Mouse (Mus musculus) activated CD4-positive, CD25-positive, alpha-beta regulatory T cell, adult 4 months (primary cell): ENCODE measurements at regions not wholly inside any gene's neighbourhood (a gene's known extent, or its start where the extent isn't known, plus 50 kb on each side); places are given as distances from the start of the nearest gene placed in this dataset.

Source experiments
- ATAC-seq: one replicate; pipeline ENCODE4 v1.8.0; 2017

DNA sequence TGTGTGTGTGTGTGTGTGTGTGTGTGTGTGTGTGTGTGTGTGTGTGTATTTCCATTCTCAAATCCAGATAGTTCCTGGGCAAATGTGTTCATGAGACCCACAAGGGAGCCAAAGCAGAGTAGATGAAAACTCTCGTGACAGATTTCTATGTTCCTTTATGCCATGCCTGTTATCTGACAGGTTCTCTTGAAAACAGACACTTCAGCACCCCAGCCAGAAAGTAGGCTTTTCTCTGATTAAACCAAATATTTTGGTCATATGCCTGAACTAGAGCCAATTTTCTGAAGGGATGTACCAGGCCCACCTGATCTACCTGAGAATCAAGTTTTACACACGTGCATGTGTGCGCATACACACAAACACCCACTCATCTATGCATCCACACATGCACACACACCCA lies 95.5 kb downstream of the Psat1 start:
- no peak for ATAC-seq

DNA sequence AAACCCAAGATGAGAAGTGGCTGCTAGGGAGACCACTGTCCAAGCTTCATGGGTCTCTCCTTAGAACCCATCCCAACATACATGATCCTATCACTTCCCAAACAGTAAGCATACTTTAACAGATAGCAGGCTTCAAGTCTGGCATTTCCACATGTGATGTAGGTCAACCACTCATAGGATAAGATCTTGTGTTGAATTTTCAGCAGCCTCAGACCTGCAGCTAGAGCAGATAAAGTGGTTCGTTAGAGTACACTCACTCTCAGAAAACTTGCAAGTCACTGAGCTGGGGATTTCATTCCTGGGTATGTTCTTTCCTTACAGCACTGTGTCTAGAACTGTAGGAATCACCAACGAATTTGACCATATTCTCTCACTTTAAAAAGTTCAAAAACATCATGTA lies 96.4 kb downstream of the Psat1 start:
- ATAC-seq: no peak

DNA sequence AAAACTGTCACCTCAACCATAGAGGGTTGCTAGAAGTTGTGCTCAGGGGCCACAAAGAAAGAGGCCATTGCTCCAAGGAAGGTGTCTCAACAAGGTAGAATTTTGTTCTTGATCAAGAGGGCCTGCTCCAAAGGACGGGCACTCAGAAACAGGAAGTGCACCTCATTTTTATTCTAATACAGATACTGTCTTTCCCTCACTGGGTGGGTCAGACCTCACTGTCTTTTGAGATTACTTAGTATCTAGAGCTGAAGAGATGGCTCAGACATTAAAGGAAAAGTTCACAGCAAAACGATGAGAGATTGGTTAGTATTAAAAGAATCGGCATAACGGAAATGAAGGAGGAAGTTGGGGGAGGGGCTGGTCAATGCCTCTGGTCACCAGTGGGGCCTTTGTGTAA lies 97.9 kb downstream of the Psat1 start:
- no peak for ATAC-seq

DNA sequence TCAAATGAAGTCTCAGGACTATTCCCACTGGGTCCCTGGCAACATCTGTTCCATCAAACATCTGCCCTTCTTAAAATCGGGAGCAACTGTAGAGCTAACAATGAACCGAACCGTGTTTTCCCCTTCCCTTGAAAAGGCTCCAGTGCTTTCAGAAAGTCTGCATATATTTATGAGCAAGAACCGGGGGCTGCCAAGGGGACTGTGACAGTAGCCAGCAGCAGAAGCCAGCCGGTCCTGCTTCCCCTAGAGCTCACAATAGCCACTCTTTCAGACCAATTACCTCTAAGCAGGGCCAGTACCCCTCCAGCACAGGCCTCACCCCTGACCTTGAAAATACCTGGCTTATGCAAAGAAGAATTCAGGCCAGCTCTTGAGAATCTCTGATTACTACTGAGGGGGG lies 108.8 kb downstream of the Psat1 start:
- no peak for ATAC-seq

DNA sequence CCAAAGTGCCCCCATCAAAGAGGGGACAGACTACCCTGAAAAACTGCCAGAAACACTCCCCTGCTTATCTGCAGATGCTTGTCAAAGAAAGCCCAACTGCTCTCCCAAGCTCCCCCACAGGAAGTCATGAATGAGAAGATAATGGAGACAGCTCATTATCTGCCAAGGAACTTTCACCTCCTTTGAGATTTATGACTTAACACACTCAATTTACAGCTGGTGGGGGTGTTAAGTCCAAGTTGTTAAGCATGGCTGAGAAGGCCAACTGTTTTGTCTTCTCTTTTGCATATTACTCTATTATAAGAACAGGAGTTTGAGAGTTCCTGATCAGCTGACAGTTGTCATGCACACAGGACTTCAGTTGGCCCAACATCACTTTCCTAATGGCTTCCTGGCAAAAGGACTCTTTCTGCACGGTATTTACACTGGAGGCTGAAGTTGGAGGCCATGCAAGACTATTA lies 109.4 kb downstream of the Psat1 start:
- ATAC-seq: no peak

DNA sequence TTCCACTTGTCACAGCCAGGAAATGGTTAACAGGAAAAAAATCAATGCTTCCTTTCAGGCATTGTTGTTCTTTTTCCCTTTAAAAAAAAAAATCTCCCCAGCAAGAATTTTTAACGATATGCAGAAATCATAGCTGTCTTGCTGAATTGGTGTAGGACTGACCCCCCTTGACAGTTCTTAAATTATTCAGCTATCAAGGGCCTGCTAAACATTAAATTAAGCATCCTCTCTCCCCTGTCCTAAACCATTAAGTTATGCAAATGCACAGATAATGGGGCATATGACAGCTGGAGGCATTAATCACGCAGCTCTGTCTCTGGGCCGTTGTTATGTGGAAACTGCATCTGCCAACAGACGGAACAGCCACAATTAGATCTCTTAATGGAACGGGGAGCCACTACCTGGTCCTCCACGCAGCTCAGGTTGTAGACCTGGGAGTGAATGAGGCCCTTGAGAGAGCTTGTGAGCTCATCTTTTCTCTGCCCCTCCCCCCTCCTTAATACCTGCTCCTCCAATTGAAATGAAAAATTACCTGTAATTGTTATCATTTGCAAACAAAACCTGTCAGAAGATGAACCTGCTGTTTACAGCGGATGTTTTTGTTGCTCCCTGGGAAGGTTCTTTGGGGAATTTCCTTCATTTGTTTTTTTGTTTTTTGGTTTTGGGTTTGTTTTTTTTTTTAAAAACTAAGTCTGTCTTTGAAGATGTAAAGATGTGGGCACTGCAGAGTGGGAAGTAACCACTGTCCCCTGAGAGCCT lies 110.0 kb downstream of the Psat1 start:
- no peak for ATAC-seq

DNA sequence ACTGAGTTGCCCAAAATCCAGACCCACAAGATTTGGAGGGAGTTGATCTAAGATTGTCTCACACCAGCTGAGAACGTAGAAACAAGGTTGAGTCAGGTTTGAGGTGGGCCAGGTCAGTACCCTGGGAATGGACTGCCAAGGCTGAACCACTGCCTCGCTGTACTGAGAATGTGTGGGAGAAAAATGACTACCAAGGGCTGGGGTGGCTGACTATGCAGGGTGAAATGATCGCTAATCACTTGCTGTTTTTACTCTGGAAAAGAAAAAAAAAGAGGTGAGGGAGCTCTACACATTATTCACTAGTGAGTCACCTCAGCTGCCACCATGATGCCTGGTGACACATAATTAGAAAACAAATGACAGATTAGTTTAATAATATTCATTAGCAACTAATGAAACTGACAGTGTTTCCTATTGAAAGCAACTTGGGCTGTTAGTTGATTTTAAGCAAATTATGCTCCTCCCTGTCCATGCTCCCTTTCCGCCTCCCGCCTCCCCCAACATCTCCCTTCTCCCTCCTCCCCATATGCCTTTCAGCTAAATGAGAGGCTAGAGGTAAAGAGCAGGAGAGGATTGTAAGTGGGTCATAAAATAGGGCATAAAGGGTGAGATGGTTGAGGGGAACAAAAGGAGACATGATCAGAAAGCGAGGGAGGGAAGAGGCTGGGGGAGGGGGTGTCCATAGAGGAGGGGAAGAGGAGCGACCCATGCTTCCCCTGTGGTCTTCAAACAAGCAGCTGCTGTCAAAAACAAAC lies 110.8 kb downstream of the Psat1 start:
- no peak for ATAC-seq

DNA sequence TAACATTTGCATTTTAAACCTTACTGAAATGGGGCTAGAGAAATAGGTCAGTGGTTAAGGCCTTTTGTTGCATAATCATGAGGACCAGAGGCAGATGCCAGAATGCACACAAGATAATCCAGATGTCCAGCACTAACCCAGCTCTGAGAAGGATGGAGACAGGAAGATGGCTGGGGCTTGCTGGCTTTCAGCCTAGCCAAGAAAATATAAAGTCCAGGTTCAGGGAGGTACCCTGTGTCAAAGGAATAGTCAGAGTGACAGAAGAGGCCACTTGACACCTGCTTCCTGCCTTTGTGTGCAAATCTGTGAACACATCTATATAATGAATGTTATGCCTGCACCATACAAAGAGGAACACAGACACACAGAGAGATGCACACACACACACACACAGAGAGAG lies 116.8 kb downstream of the Psat1 start:
- no peak for ATAC-seq

DNA sequence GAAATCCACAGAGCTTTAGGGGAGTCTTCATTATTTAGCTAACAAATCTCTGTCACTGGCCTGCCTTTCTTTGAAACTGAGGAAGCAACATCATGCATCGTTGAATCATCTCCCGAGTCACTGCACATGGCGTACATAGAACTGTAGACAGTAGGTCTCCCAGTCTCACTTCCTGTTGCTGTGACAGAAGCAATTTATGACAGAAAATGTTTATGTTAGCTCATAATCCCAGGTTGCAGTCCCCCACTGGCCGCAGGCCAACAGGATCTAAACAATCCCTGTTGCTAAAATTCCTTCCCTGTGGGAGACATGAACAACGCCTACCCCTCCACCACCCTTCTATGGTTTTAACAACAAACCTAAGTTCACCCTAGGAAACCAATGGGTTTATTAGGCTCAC lies 118.0 kb downstream of the Psat1 start:
- ATAC-seq: no peak

DNA sequence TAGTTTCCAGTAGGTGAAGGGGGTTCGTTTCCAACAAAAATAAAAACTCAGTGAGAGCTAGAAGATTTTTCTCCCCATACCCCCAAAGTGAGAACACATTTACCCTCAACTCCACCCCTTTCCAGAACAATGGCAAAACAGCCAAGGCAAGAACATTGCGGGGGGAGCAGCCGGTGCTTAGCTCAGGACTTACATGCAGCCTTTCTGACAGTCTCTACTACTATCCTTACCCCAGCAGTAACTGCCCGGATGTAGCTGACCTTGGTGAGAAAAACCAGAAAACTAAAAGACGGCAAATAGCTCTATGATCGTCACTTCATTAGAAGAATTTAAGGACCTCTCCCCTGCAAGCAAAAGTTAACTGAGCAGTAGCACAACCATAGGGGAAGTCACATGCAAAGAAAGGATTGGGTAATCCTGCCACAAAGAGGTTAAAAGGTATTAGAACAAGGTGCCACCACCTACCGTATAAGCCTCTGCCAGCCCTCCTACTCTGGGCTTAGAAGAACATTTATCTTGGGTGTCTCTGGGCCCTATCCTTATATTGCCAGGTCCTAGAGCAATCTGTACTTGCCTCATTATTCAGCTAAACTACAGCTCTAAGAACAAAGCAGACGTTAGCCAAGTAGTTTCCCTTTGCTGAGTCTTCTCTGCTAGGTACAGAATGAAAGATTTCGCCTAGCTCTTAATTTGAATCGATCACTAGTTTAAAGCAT lies 119.0 kb downstream of the Psat1 start:
- ATAC-seq: no peak

DNA sequence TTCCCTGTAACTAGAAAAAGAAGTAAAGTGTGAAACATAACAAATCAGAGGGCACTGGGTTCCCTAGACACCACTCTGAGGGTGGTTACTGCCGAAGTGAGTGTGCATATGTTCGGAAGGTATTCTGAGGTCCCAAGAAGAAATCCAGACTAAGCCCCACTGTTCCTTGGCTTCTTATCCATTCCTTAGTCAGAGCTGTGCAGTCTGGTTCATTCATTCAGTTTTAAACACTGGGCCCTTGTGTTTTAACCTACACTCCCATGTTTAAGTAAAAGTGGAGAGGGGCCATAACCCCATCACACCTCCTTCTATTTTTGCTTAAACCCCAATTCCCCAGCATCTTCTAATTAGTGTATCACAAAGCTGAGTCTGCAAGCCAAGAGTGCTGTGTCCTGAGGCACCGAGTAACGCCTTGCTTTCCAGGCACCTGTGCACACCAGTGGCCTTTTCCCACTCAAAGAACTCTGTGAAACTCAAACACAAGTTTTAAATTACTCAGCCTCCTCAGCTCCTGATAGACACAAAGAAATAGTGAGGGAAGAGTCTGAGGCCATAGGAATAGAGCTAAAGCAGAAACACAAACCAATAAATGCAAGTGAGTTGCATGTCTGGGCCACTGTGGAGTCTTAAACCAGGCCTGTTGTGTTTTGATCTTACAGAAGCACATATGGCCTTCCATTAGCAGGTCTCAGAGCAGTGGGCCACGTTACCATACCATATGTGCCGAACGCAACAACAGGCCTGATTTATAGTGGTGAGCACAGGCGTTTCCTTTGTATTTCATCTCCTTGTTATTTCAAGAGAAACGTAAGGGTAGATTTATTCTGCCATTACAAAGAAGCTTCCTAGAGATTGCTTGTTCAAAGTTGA lies 119.8 kb downstream of the Psat1 start:
- no peak for ATAC-seq

DNA sequence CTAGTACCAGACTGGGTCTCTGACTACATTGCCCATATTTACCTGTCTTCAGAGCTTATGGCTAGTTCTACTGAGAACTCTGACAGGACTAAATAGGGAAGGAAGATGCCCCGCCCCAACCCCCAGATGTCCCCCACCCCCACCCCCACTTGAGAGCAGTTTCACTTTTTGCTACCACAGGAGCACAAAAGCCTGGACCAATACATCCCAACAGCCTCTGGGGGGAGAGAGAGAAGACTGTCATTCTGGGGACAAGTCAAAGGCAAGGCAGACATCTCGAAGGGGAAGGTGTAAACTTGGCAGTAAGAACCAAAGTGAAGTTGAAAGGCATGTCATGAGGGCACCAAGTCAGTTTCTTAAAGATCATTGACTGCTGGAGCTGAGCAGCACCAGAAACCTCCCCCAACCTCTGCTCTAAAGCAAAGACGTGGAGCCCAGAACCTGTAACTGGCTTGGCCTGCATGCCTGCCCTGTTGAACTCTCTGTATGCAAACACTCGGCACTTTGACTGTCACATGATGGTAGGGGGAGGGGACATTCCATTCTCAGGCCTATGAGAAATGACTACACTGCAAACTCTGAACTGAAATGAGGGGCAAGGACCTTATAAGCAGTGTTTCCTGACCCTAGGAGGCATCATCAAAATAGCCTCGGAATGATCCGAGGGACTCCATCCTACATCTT lies 123.3 kb downstream of the Psat1 start:
- ATAC-seq: no peak

DNA sequence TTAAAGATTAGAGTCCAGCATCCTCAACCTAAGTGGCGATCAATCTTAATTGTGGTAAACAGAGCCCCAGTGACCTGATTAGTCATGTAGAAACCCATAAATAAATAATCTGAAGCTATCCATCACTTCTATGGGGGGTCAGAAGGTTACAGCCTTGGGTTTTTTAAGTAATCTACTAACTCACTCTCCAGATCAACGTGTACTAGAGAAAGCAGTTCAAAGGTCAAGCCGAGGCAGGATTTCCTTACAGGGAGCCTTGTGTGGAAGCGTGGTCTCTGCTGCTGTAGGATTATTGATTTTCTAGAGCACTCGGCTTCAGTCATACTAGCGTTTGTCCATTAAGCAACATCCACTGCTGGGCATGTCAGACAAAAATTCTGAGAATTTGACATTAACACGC lies 127.1 kb downstream of the Psat1 start:
- no peak for ATAC-seq

DNA sequence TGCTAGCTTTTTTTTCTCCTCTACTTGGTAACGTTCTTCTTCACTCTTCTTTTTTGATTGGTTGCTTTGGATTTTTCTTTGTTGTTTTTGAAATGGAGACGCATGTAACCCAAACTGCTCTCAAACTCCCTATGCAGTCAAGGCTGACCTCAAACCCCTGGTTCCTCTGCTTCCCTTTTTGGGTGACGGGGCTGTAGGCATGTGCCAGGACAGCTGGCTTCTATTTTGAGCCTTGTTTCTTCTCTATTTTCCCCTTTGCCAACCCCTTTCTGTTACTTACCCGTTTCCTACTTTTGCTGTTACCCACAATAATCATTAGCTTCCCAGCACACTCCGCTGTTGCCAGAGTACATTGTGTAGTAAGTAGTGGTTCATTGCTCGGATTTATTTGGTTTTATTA lies 132.0 kb downstream of the Psat1 start:
- ATAC-seq: no peak

DNA sequence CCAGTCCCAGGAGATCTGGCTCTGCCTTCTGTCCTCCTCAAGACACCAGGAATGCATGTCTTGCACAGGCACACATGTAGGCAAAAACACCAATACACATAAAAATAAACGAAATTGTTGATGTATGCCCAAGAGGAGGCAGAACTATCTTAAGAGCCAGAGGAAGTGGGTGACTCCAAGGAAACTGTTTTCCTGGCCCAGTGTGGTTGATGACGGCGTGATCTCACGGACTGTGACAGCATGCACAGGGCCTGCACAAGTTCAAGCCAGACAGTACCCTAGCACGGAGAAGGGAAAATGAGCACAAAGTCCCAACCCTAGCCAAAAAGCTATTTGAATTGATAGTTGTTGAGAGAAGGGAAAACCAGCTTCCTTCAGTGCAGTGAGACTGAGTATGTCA lies 138.1 kb downstream of the Psat1 start:
- ATAC-seq: no peak

DNA sequence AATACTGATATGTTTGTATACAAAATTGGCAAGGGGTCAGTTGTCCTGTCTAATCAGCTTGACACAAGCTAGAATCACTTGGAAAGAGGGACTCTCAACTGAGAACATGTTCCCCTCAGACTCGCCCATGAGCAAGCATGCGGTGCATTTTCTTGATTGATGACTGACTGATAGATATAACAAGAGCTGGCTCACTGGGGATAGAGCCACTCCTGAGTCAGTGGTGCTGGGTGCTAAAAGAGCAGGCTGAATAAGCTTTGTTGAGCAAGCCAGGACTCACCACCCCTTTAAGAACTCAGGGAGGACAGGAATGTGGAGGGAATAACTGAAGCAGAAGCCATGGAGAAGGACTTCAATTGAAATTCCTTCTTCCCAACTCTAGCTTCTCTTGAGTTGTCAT lies 139.5 kb downstream of the Psat1 start:
- ATAC-seq: no peak

DNA sequence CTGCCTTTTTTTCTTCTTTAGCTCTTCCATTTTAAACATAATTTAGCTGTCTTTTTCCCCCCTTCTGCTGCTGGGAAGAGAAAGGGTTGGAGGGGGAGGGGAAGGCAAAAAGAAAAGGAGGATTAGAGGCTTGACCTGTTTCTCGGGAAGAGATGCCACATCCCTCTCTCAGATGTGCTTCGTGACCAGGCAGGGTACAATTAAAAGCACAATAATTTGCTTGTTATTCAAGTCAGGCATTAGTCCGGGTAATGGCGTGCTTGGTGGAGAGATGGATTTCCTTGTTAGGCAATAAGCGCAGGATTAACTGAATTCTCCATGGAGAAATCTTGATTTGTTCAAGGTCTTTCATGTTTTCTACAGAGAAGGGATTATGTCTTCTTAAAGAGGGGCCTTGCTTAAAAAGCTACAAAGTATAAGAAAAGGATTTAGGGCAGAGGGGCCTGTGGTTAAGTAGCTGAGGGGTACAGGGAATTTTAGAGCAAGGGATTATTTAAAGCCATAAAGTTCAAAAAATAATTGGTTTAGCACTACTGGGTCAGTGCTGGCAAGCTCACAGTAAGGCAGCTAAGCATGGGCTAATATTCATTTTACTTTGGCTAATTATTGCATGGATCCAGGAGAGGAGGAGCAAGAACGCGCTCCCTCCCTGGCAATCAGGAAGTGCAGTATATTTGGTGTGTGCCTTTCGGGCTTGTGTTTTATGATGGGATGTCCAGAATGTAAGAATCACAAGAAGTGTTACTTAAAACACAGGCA lies 143.8 kb downstream of the Psat1 start:
- ATAC-seq: no peak

DNA sequence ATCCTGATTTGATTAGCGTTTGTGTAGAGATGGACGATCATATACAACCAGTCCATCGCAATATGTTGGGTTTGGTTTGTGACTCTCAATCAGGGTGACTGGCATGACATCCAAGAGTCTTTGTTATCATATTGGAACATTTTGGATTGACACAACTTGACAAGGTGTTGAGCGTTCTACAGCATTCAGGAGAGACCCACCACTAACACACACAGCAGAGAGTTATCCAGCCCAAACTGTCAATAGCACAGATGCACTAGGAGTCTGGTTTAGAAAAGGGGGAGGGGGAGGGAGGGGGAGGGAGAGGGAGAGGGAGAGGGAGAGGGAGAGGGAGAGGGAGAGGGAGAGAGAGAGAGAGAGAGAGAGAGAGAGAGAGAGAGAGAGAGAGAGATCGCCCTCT lies 144.5 kb downstream of the Psat1 start:
- ATAC-seq: no peak

DNA sequence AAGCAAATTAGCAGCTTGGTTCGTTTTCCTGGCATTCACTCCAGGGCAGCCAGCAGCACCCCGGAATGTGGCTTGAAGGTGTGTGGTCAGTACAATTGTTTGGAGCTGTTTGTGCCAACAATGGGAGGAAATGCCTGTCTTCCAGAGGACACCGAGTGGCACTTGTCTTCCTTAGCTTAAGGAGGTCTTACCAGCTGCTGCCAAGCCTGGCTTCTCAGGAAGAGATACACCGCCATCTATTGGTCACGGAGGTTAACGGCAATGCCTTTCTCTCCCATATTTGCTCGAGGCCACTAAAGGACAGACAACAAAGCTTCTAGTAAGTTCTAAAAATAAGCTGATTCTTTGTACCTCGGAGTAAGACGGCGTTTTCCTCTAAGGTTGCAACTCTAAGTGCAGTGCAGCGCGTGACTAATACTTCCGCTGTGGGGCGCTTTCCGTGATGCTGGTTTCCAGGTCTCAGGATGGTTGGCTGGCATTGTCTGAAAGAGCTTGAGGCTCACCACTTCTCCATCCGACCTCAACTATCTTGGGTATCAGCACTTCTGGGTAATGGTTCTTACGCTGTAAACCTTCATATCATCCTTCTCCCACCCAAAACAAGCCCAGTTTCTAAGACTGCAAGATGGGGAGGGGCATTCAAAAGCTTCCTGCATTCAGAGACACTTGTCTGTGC lies 145.2 kb downstream of the Psat1 start:
- ATAC-seq: no peak

DNA sequence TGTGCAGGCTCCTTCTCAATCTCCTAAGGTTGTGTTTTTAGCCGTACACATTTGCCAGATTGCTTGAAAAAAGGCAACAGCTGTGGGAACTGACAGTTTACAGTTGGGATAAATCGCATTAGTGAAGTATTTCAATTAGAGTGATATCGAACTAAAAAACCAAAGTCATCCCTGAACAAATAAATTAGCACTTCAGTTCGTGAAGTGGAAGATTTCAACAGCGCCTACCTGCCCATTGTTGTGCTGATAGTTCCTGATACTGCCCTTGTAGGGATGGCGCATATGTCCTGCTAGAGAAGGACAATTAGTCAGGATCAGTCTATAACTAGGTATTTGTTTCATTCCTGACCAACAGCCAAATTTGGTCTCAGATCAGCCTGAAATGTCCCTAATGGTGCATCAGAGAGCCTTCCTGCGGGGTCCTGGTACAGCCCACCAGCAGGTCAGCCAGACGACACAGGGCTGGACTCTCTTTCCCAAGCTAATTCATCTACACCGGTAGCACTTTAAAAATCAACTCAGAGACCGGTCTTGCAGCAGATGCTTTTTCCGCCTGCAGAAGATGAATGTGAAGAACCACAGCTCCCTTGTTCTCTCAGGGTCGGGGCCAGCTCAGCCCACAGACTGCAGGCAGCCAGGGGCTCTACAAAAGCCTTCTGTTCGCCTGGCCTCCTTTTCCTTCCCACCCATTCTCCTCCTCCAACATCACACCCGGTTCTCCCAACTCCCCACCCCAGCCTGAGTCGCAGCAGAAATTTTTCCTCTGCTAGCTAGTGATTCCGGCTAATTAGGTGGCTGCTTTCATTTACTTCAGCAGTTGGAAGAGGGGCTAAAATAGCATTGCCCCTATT lies 146.1 kb downstream of the Psat1 start:
- no peak for ATAC-seq
